Mouse (Mus musculus) myocyte (in vitro differentiated cells): ENCODE data around the gene Wwox. TPM values are rescaled to one million over a fixed set of nuclear protein-coding genes. Genes with fewer than 3 reads are reported as not detected.

Source experiments
- H3K27me3 ChIP-seq: one replicate; pipeline ENCODE4 v1.6.1; 2011; ENCODE audit not compliant: control insufficient read depth, insufficient read depth, insufficient read length
- H3K36me3 ChIP-seq: one replicate; pipeline ENCODE4 v1.6.1; 2011; ENCODE audit not compliant: control insufficient read depth, insufficient read depth
- H3K4me2 ChIP-seq: one replicate; pipeline ENCODE4 v1.6.1; 2011; ENCODE audit warnings: low read depth, control low read depth
- H3K4me3 ChIP-seq: one replicate; pipeline ENCODE4 v1.5.1; 2011; ENCODE audit warnings: mild to moderate bottlenecking, control low read depth, moderate library complexity
- H3K79me2 ChIP-seq: one replicate; pipeline ENCODE4 v1.6.1; 2011; ENCODE audit not compliant: control insufficient read depth, insufficient read depth
- H3ac ChIP-seq: one replicate; pipeline ENCODE4 v1.6.1; 2011; ENCODE audit not compliant: control insufficient read depth, insufficient read length
- CEBPB ChIP-seq: IDR thresholded peaks from 2 replicates; pipeline ENCODE4 v1.6.1; 2011; ENCODE audit warnings: mild to moderate bottlenecking, moderate library complexity; ENCODE audit not compliant: poor library complexity, insufficient read depth, severe bottlenecking
- E2F4 ChIP-seq: IDR thresholded peaks from one replicate; pipeline ENCODE4 v1.6.1; 2011; ENCODE audit warnings: mild to moderate bottlenecking, control low read depth, moderate library complexity; ENCODE audit not compliant: insufficient read depth
- MAX ChIP-seq: IDR thresholded peaks from one replicate; pipeline ENCODE4 v1.6.1; 2011; ENCODE audit warnings: low read depth, mild to moderate bottlenecking, control low read depth
- MYOD1 ChIP-seq, 3 experiments: IDR thresholded peaks; one replicate each; pipeline ENCODE4 v1.6.1; 2011; ENCODE audit warnings: control low read depth in 2 of 3, low read depth in 2 of 3, mild to moderate bottlenecking in 2 of 3, moderate library complexity in 1 of 3; ENCODE audit not compliant: insufficient read length in 2 of 3, control insufficient read depth in 1 of 3
- MYOG ChIP-seq, 3 experiments: IDR thresholded peaks; one replicate each; pipeline ENCODE4 v1.6.1; 2011; ENCODE audit warnings: control low read depth in 2 of 3, low read depth in 2 of 3, mild to moderate bottlenecking in 2 of 3; ENCODE audit not compliant: insufficient read length in 2 of 3, control insufficient read depth in 1 of 3, insufficient read depth in 1 of 3
- POLR2A ChIP-seq: IDR thresholded peaks from one replicate; pipeline ENCODE4 v1.6.1; 2011; ENCODE audit warnings: low read depth, mild to moderate bottlenecking, control low read depth, moderate library complexity; ENCODE audit not compliant: insufficient read length
- POLR2AphosphoS2 ChIP-seq: IDR thresholded peaks from one replicate; pipeline ENCODE4 v1.6.1; 2011; ENCODE audit warnings: low read depth, control low read depth; ENCODE audit not compliant: insufficient read length
- REST ChIP-seq: IDR thresholded peaks from one replicate; pipeline ENCODE4 v1.6.1; 2011; ENCODE audit warnings: mild to moderate bottlenecking, control low read depth, moderate library complexity; ENCODE audit not compliant: insufficient read depth, insufficient read length
- SRF ChIP-seq: IDR thresholded peaks from one replicate; pipeline ENCODE4 v1.6.1; 2011; ENCODE audit warnings: low read depth; ENCODE audit not compliant: control insufficient read depth, insufficient read length
- TCF12 ChIP-seq: IDR thresholded peaks from one replicate; pipeline ENCODE4 v1.6.1; 2011; ENCODE audit warnings: mild to moderate bottlenecking, control low read depth; ENCODE audit not compliant: poor library complexity, insufficient read depth, severe bottlenecking
- TCF3 ChIP-seq: IDR thresholded peaks from one replicate; pipeline ENCODE4 v1.6.1; 2011; ENCODE audit warnings: low read depth, control low read depth; ENCODE audit not compliant: insufficient read length
- USF1 ChIP-seq: IDR thresholded peaks from one replicate; pipeline ENCODE4 v1.6.1; 2011; ENCODE audit warnings: low read depth, mild to moderate bottlenecking, control low read depth, moderate library complexity
- polyA plus RNA-seq: library from polyadenylated mRNA; unstranded; fragments of >200 nt; fragmentation: generic; extraction: Trizol; gene quantifications from one replicate; pipeline ENCODE4 v1.2.1, GENCODE M21; 2012; ENCODE audit warnings: missing spikeins

Wwox gene
- polyA plus RNA-seq, 1 experiment, result 8.6 TPM

GRCm38 (mm10) chr8:115097988-115098562, 658.6 kb downstream of the Wwox start:
- Histone ChIP-seq H3ac (no peak overlapping the region), H3K27me3 (no peaks in the 10 kb centered on the region), H3K4me2 (no peak overlapping the region), H3K79me2 (no peaks in the 10 kb centered on the region), H3K36me3 (no peaks in the 10 kb centered on the region), H3K4me3 (no peak overlapping the region)
- TF ChIP-seq TCF12, result no peak
- TF ChIP-seq MYOD1 (IDR thresholded peaks at IDR 0.05; ENCODE audit: control insufficient read depth in 1 of 3, insufficient read length in 2 of 3, low read depth in 2 of 3), result no peak
- TF ChIP-seq REST, result no peak
- TF ChIP-seq MYOG (IDR thresholded peaks at IDR 0.05; ENCODE audit: control insufficient read depth in 1 of 3, insufficient read depth in 1 of 3, insufficient read length in 2 of 3, low read depth in 2 of 3), result no peak
- no peak for TF ChIP-seq TCF3
- no peak for TF ChIP-seq POLR2A
- TF ChIP-seq E2F4, result no peak
- TF ChIP-seq SRF, result no peak
- TF ChIP-seq POLR2AphosphoS2, result no peak
- no peak for TF ChIP-seq CEBPB
- no peak for TF ChIP-seq USF1
- TF ChIP-seq MAX, result no peak

- no peak for TF ChIP-seq USF1
- no peak for TF ChIP-seq POLR2AphosphoS2
- no peak for TF ChIP-seq CEBPB
- TF ChIP-seq TCF12, result no peak
- no peak for TF ChIP-seq MYOD1 (IDR thresholded peaks at IDR 0.05; ENCODE audit: control insufficient read depth in 1 of 3, insufficient read length in 2 of 3, low read depth in 2 of 3)
- TF ChIP-seq REST, result no peak
- no peak for TF ChIP-seq MAX
- TF ChIP-seq E2F4, result no peak
- no peak for TF ChIP-seq POLR2A
- no peak for TF ChIP-seq SRF
- no peak for TF ChIP-seq TCF3
- TF ChIP-seq MYOG (IDR thresholded peaks at IDR 0.05; ENCODE audit: control insufficient read depth in 1 of 3, insufficient read depth in 1 of 3, insufficient read length in 2 of 3, low read depth in 2 of 3), result no peak
- H3K4me2 ChIP-seq, result no peak overlapping the region
- H3ac ChIP-seq, result no peak overlapping the region
- no peak overlapping the region for H3K4me3 ChIP-seq
- H3K27me3 ChIP-seq, result no peaks in the 10 kb centered on the region
- H3K36me3 ChIP-seq, result no peaks in the 10 kb centered on the region
- no peaks in the 10 kb centered on the region for H3K79me2 ChIP-seq
Observed at GRCm38 (mm10) chr8:115109309-115109708, 669.9 kb downstream of the Wwox start.

- no peaks in the 10 kb centered on the region for H3K36me3 ChIP-seq
- no peak overlapping the region for H3K4me2 ChIP-seq
- TF ChIP-seq CEBPB, result no peak
- no peak for TF ChIP-seq MYOD1 (IDR thresholded peaks at IDR 0.05; ENCODE audit: control insufficient read depth in 1 of 3, insufficient read length in 2 of 3, low read depth in 2 of 3)
- no peak for TF ChIP-seq POLR2A
- TF ChIP-seq MYOG (IDR thresholded peaks at IDR 0.05; ENCODE audit: control insufficient read depth in 1 of 3, insufficient read depth in 1 of 3, insufficient read length in 2 of 3, low read depth in 2 of 3), result no peak
- TF ChIP-seq REST, result no peak
- TF ChIP-seq SRF, result no peak
- TF ChIP-seq TCF3, result no peak
- no peak for TF ChIP-seq POLR2AphosphoS2
- TF ChIP-seq E2F4, result no peak
- H3K4me3 ChIP-seq, result no peak overlapping the region
- no peaks in the 10 kb centered on the region for H3K79me2 ChIP-seq
- H3K27me3 ChIP-seq, result no peaks in the 10 kb centered on the region
- H3ac ChIP-seq, result no peak overlapping the region
Observed at GRCm38 (mm10) chr8:115110423-115110822, 671.0 kb downstream of the Wwox start.

- Histone ChIP-seq H3K36me3 (no peaks in the 10 kb centered on the region), H3K4me2 (no peak overlapping the region), H3K27me3 (no peaks in the 10 kb centered on the region), H3K79me2 (no peaks in the 10 kb centered on the region), H3ac (no peak overlapping the region), H3K4me3 (no peak overlapping the region)
- TF ChIP-seq REST (no peak), MYOD1 (IDR thresholded peaks at IDR 0.05; ENCODE audit: control insufficient read depth in 1 of 3, insufficient read length in 2 of 3, low read depth in 2 of 3) (no peak), USF1 (no peak), MAX (no peak), POLR2AphosphoS2 (no peak), SRF (no peak), MYOG (IDR thresholded peaks at IDR 0.05; ENCODE audit: control insufficient read depth in 1 of 3, insufficient read depth in 1 of 3, insufficient read length in 2 of 3, low read depth in 2 of 3) (no peak), CEBPB (no peak), POLR2A (no peak), TCF3 (no peak), E2F4 (no peak), TCF12 (no peak)
Observed at GRCm38 (mm10) chr8:115112062-115112461, 672.6 kb downstream of the Wwox start.

- Histone ChIP-seq H3K4me3 (no peak overlapping the region), H3K27me3 (no peaks in the 10 kb centered on the region), H3K36me3 (no peaks in the 10 kb centered on the region), H3K4me2 (no peak overlapping the region), H3ac (no peak overlapping the region), H3K79me2 (no peaks in the 10 kb centered on the region)
- TF ChIP-seq MAX (no peak), SRF (no peak), REST (no peak), TCF12 (no peak), E2F4 (no peak), MYOD1 (IDR thresholded peaks at IDR 0.05; ENCODE audit: control insufficient read depth in 1 of 3, insufficient read length in 2 of 3, low read depth in 2 of 3) (no peak), POLR2A (no peak), CEBPB (no peak), POLR2AphosphoS2 (no peak), MYOG (IDR thresholded peaks at IDR 0.05; ENCODE audit: control insufficient read depth in 1 of 3, insufficient read depth in 1 of 3, insufficient read length in 2 of 3, low read depth in 2 of 3) (no peak), USF1 (no peak), TCF3 (no peak)
Observed at GRCm38 (mm10) chr8:115114498-115114897, 675.0 kb downstream of the Wwox start.
